Mouse (Mus musculus) liver, adult 2 months (tissue): ENCODE results near the gene Mob2. TPM values are rescaled to one million over a fixed set of nuclear protein-coding genes. Genes with fewer than 3 reads are reported as not detected.

Experiments
- DNase-seq: peaks from one replicate; pipeline ENCODE4 v3.0.0-alpha.2; 2011; ENCODE audit warnings: low read depth, low spot score; ENCODE audit errors: extremely low read depth
- H3K27ac ChIP-seq: fragments of 200-500 bp; replicated peaks from 2 replicates; pipeline ENCODE4 v1.5.1; 2012; ENCODE audit warnings: low read depth, mild to moderate bottlenecking, control low read depth, inconsistent platforms, low read length; ENCODE audit not compliant: insufficient read depth
- H3K27me3 ChIP-seq: fragments of 200-500 bp; 2 replicates; pipeline ENCODE4 v1.6.1; 2012; ENCODE audit warnings: mild to moderate bottlenecking, moderate library complexity, low read length, inconsistent platforms; ENCODE audit not compliant: control insufficient read depth, insufficient read depth
- H3K36me3 ChIP-seq: fragments of 200-500 bp; 2 replicates; pipeline ENCODE4 v1.6.1; 2012; ENCODE audit warnings: low read length, inconsistent platforms; ENCODE audit not compliant: control insufficient read depth, insufficient read depth
- H3K4me1 ChIP-seq: fragments of 200-500 bp; 2 replicates; pipeline ENCODE4 v1.6.1; 2011; ENCODE audit warnings: low read length; ENCODE audit not compliant: control insufficient read depth, insufficient read depth
- H3K4me3 ChIP-seq: fragments of 200-500 bp; 2 replicates; pipeline ENCODE4 v1.5.1; 2011; ENCODE audit warnings: low read depth, mild to moderate bottlenecking, control low read depth, low read length, moderate library complexity; ENCODE audit not compliant: insufficient read depth
- H3K79me2 ChIP-seq: fragments of 200-500 bp; 2 replicates; pipeline ENCODE4 v1.6.1; 2012; ENCODE audit warnings: inconsistent platforms, mild to moderate bottlenecking, low read length, moderate library complexity; ENCODE audit not compliant: control insufficient read depth, insufficient read depth
- H3K9ac ChIP-seq: fragments of 200-500 bp; 2 replicates; pipeline ENCODE4 v1.6.1; 2012; ENCODE audit warnings: low read depth, mild to moderate bottlenecking, control low read depth, inconsistent platforms, low read length
- CTCF ChIP-seq: fragments of 200-500 bp; IDR thresholded peaks from 2 replicates; pipeline ENCODE4 v1.5.1; 2011; ENCODE audit warnings: low read depth, low read length, control low read depth
- POLR2A ChIP-seq: fragments of 200-500 bp; IDR thresholded peaks from 2 replicates; pipeline ENCODE4 v1.6.1; 2011; ENCODE audit warnings: low read length, control low read depth; ENCODE audit not compliant: insufficient read depth; ENCODE audit errors: extremely low read depth
- whole genome bisulfite sequencing: fragments of 180-500 bp; shearing (Covaris S2); methylation state at CpG from one replicate; pipeline ENCODE4 v1.1.7; 2018; 5-methylcytosine and 5-hydroxymethylcytosine counted together
- polyA plus RNA-seq: library from polyadenylated mRNA; depleted of rRNA; stranded (reverse); fragments of >200 nt; gene quantifications from 2 replicates; pipeline ENCODE4 v1.2.3, GENCODE M21; 2012
- total RNA-seq: library from RNA; depleted of rRNA; stranded (reverse); fragments of >200 nt; gene quantifications from 2 replicates; pipeline ENCODE4 v1.2.3, GENCODE M21; 2014

Mob2 gene
- total and polyA plus RNA-seq, 2 experiments = 24.0 to 27.6 TPM

DNA sequence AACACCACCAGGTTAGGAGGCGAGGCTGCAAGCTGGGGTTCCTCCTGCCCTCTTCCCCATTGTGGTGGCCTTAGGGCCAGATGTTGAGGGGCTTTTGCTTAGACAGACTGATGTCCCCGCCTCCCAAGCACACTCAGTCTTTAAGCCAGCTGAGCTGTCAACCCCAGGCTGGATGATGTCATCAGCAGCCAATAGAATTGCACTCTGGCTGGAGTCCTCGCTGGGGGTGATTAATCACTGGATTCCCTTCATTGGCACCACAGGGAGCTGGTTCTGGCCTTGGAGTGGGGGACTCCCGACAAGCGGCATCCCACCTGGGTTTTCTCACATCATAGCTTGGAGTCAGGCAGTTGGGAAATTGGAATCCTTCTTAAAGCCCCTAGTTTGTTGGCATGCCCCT lies 28.0 kb upstream of the Mob2 start:
- Histone ChIP-seq H3K36me3 (no peaks in the 10 kb centered on the region), H3K4me1 (0 out of 2 replicates have a peak, but pooled peaks cover 4% of the 10 kb centered on the region), H3K9ac (no peak overlapping the region), H3K27me3 (no peaks in the 10 kb centered on the region), H3K4me3 (no peak overlapping the region), H3K79me2 (no peaks in the 10 kb centered on the region), H3K27ac (no peak overlapping the region)
- TF ChIP-seq CTCF (no peak), POLR2A (no peak)
- DNase-seq = no peak
- WGBS = 51% methylated on average over 5 of the region's 5 CpGs

DNA sequence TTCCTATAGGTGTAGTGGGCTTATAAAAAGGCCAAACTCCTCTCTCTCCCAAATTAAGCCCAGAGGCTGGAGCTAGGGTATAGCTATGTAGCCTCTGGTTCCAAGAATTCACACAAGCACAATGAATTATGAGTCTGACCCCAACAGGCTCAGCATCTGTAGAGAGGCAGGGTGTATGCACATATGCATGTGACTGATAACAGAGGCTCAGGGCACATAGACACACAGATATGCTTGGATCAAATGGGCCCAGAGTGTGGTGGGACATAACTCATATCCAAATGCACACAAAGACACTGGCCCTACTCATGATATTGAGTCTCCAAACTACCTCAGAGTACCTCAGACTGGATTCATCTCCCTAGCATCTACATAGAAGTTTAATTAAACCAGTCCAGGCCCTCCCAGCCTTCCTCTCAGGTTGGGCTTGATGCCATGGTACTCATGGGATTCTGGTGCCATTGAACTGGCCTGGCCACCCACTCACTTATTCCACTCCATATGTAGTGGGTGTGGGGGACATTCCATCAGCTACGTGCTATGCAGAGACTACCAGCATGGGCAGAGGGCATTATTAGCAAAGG lies 26.3 kb upstream of the Mob2 start:
- Histone ChIP-seq H3K4me1 (0 out of 2 replicates have a peak, but pooled peaks cover 4% of the 10 kb centered on the region), H3K36me3 (no peaks in the 10 kb centered on the region), H3K27me3 (peaks cover 7% of the 10 kb centered on the region), H3K4me3 (no peak overlapping the region), H3K27ac (no peak overlapping the region), H3K9ac (no peak overlapping the region), H3K79me2 (no peaks in the 10 kb centered on the region)
- 94% methylated on average over 1 of the region's 1 CpGs for WGBS
- DNase-seq = no peak
- TF ChIP-seq POLR2A = no peak
- TF ChIP-seq CTCF = no peak

DNA sequence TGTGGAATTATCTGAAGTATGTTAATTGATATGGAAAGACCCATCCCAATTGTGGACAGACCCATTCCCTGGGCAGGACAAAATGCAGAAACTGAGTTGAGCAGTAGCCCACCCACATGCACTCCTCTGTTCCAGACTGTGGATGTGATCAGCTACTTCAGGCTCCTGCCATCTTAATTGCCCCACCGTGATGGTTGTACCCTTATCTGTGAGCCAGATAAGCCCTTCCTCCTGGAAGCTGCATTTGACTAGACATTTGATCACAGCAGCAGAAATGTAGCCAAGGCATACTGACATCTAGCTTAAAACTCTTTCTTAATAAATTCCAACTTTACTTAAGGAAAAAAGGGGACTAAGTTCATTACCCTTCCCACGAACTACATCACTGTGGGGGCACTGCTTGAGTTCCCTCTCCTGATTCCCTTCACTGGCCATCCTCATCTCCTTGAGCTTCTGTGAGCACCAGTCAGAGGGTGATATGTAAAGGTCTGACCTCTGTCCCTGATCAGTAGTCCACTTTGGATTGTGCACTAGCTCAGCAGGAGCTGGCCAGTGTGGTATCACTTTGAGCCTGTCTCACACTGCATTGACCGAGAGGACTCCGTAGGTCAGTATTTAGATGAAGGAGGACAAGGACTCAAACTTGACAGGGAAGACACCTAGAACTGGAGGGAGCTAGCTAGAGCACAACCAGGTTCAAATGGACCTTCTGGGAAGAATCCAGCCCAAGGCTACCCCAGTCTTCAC lies 25.5 kb upstream of the Mob2 start:
- Histone ChIP-seq H3K9ac (no peak overlapping the region), H3K4me1 (peaks cover 6% of the 10 kb centered on the region; the same call in 1 of the 2 replicates), H3K79me2 (no peaks in the 10 kb centered on the region), H3K27me3 (peaks cover 7% of the 10 kb centered on the region), H3K27ac (no peak overlapping the region), H3K36me3 (no peaks in the 10 kb centered on the region), H3K4me3 (no peak overlapping the region)
- TF ChIP-seq CTCF = no peak
- no peak for TF ChIP-seq POLR2A
- DNase-seq = peak; percentile 29
- WGBS = 68% methylated on average over 4 of the region's 4 CpGs

DNA sequence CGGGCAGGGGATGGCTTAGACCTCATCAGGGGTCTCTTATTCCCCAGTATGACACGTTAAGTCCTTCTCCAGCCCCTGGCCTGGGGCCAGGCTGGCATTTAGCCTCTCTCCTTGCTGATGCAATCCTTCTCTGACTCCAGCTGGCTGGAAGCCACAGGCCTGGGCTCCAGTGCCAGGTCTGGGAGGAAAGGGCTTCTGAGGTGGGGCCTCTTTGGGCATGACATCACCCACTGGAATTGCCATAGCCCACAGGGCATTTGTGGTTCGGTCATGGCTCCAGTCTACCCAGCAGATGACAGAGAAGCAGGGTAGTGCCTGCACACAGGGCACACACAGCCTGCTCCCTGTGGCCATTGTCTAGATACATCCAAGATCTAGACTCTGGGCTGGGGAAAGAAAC lies 24.0 kb upstream of the Mob2 start:
- no peak overlapping the region for H3K4me3 ChIP-seq
- peaks cover 7% of the 10 kb centered on the region for H3K27me3 ChIP-seq
- no peak for TF ChIP-seq CTCF
- no peak for TF ChIP-seq POLR2A
- no peaks in the 10 kb centered on the region for H3K36me3 ChIP-seq
- no peak overlapping the region for H3K27ac ChIP-seq
- peaks cover 6% of the 10 kb centered on the region; the same call in 1 of the 2 replicates for H3K4me1 ChIP-seq
- H3K9ac ChIP-seq = no peak overlapping the region
- WGBS = 16% methylated on average over 3 of the region's 3 CpGs
- H3K79me2 ChIP-seq = no peaks in the 10 kb centered on the region
- DNase-seq = peak; percentile 72

- WGBS = 20% methylated on average over 5 of the region's 5 CpGs
- Histone ChIP-seq H3K36me3 (no peaks in the 10 kb centered on the region), H3K4me3 (no peak overlapping the region), H3K9ac (no peak overlapping the region), H3K4me1 (peaks cover 6% of the 10 kb centered on the region; the same call in 1 of the 2 replicates), H3K27me3 (peaks cover 7% of the 10 kb centered on the region), H3K27ac (no peak overlapping the region), H3K79me2 (no peaks in the 10 kb centered on the region)
- DNase-seq = no peak
- TF ChIP-seq CTCF (peak; percentile 23), POLR2A (no peak)
These were observed 23.5 kb upstream of the Mob2 start for GRCm38 (mm10) chr7:142084395-142084794.
